Mouse (Mus musculus): ENCODE measurements around the gene Smco1.
A peak's percentile ranks its signal among the peaks of the same experiment; 100 is the strongest.
"Not testable (repeated sequence)": the region's sequence is repeated elsewhere in the genome, so short reads cannot be mapped to it uniquely, and the experiment has no call there.

Smco1 gene

GRCm38 (mm10) chr16:32271291-32271690, at the start of gene Smco1:
TSS of gene Smco1 (plus strand) at chr16:32271468.
- DNase-seq = no peak

- DNase-seq = no peak
Observed at GRCm38 (mm10) chr16:32221803-32222202, 49.5 kb upstream of the Smco1 start.

- no peak for DNase-seq
Observed at GRCm38 (mm10) chr16:32222399-32222798, 48.9 kb upstream of the Smco1 start.

- DNase-seq = not testable (repeated sequence)
Observed at GRCm38 (mm10) chr16:32232050-32232449, 39.2 kb upstream of the Smco1 start.

- DNase-seq = no peak
Observed at GRCm38 (mm10) chr16:32237930-32238680, 33.2 kb upstream of the Smco1 start.

GRCm38 (mm10) chr16:32239428-32240312, 31.6 kb upstream of the Smco1 start:
- no peak for DNase-seq

- no peak for DNase-seq
Observed at GRCm38 (mm10) chr16:32243901-32244300, 27.4 kb upstream of the Smco1 start.

- DNase-seq = no peak
Observed at GRCm38 (mm10) chr16:32246351-32246791, 24.9 kb upstream of the Smco1 start.

- peak; percentile 99 for DNase-seq
Observed at GRCm38 (mm10) chr16:32246952-32247370, 24.3 kb upstream of the Smco1 start, which contains the start of the genes Fbxo45 and Wdr53. TSS of gene Fbxo45 (minus strand) at chr16:32247158. TSS of gene Wdr53 (plus strand) at chr16:32247227.

GRCm38 (mm10) chr16:32264225-32264624, 7.0 kb upstream of the Smco1 start:
- DNase-seq = not testable (repeated sequence)

GRCm38 (mm10) chr16:32273338-32273737, 2.1 kb downstream of the Smco1 start:
- no peak for DNase-seq

GRCm38 (mm10) chr16:32275041-32275440, 3.8 kb downstream of the Smco1 start:
- DNase-seq = no peak

GRCm38 (mm10) chr16:32275830-32276229, 4.6 kb downstream of the Smco1 start:
- DNase-seq = no peak

- peak; percentile 93 for DNase-seq
Observed at GRCm38 (mm10) chr16:32277308-32278256, 6.3 kb downstream of the Smco1 start, which contains the start of gene Rnf168. TSS of gene Rnf168 (plus strand) at chr16:32277459.

- DNase-seq = no peak
Observed at GRCm38 (mm10) chr16:32278396-32278795, 7.1 kb downstream of the Smco1 start.

GRCm38 (mm10) chr16:32280211-32280610, 8.9 kb downstream of the Smco1 start:
- DNase-seq = no peak

GRCm38 (mm10) chr16:32282608-32283007, 11.3 kb downstream of the Smco1 start:
- DNase-seq = no peak

- DNase-seq = no peak
Observed at GRCm38 (mm10) chr16:32291821-32292220, 20.6 kb downstream of the Smco1 start.

GRCm38 (mm10) chr16:32299617-32300016, 28.3 kb downstream of the Smco1 start:
- not testable (repeated sequence) for DNase-seq

GRCm38 (mm10) chr16:32303046-32303445, 31.8 kb downstream of the Smco1 start:
- no peak for DNase-seq

GRCm38 (mm10) chr16:32303886-32304285, 32.6 kb downstream of the Smco1 start:
- no peak for DNase-seq

GRCm38 (mm10) chr16:32311970-32312369, 40.7 kb downstream of the Smco1 start:
- DNase-seq = no peak

All from right cerebral cortex, postnatal 25 days (tissue).